Mouse (Mus musculus) liver, postnatal 0 days (tissue): ENCODE measurements at regions not wholly inside any gene's neighbourhood (a gene's known extent, or its start where the extent isn't known, plus 50 kb on each side); places are given as distances from the start of the nearest gene placed in this dataset.

ENCODE experiments used
- ATAC-seq: fragments of 200-750 bp; cut with Nextera tagmentation; 2 replicates; pipeline ENCODE4 v1.8.0; 2017; ENCODE audit warnings: mild to moderate bottlenecking, moderate library complexity
- DNase-seq: peaks from one replicate; pipeline ENCODE4 v3.0.0-alpha.2; 2016
- H3K27ac ChIP-seq: fragments of 300-500 bp; sonication (generic); 2 replicates; pipeline ENCODE4 v1.5.1; 2014; ENCODE audit warnings: antibody characterized with exemption, moderate library complexity, mild to moderate bottlenecking, low read depth
- H3K27me3 ChIP-seq: fragments of 300-500 bp; sonication (generic); 2 replicates; pipeline ENCODE4 v1.6.1; 2014; ENCODE audit warnings: low read length, control low read depth, mixed read lengths; ENCODE audit not compliant: insufficient read depth
- H3K36me3 ChIP-seq: fragments of 300-500 bp; sonication (generic); replicated peaks from 2 replicates; pipeline ENCODE4 v1.6.1; 2014; ENCODE audit warnings: mild to moderate bottlenecking, control low read depth, low read length, moderate library complexity, mixed read lengths; ENCODE audit not compliant: insufficient read depth
- H3K4me1 ChIP-seq: fragments of 300-500 bp; sonication (generic); 2 replicates; pipeline ENCODE4 v1.6.1; 2014; ENCODE audit warnings: antibody characterized with exemption, mild to moderate bottlenecking, control low read depth; ENCODE audit not compliant: insufficient read depth
- H3K4me2 ChIP-seq: fragments of 300-500 bp; sonication (generic); 2 replicates; pipeline ENCODE4 v1.6.1; 2014; ENCODE audit warnings: low read depth, mild to moderate bottlenecking, low read length, moderate library complexity, mixed read lengths
- H3K4me3 ChIP-seq: fragments of 300-500 bp; sonication (generic); 2 replicates; pipeline ENCODE4 v1.5.1; 2014; ENCODE audit warnings: low read depth, low read length
- H3K9ac ChIP-seq: fragments of 300-500 bp; sonication (generic); replicated peaks from 2 replicates; pipeline ENCODE4 v1.6.1; 2014; ENCODE audit warnings: mild to moderate bottlenecking, moderate library complexity
- H3K9me3 ChIP-seq: fragments of 300-500 bp; sonication (generic); 2 replicates; pipeline ENCODE4 v1.6.1; 2016; ENCODE audit warnings: mild to moderate bottlenecking, control low read depth, low read length, mixed read lengths
- CTCF ChIP-seq: sonication (generic); IDR thresholded peaks from 2 replicates; pipeline ENCODE4 v1.5.1; 2016; ENCODE audit warnings: antibody characterized with exemption, low read depth
- EP300 ChIP-seq: IDR thresholded peaks from 2 replicates; pipeline ENCODE4 v1.6.1; 2016; ENCODE audit warnings: antibody characterized with exemption, low read depth, mild to moderate bottlenecking
- WGBS: fragments of 180-500 bp; shearing (Covaris S2); extraction: QIAGEN DNeasy Blood & Tissue Kit; methylation state at CpG from one replicate; pipeline ENCODE4 v1.1.7; 2014; ENCODE audit not compliant: insufficient replicate concordance; 5-methylcytosine and 5-hydroxymethylcytosine counted together

GRCm38 (mm10) chr9:47242051-47242450 lies 243.5 kb downstream of the Gm4791 start:
- H3K36me3 ChIP-seq = no peaks in the 10 kb centered on the region
- H3K9ac ChIP-seq = no peak overlapping the region
- H3K27me3 ChIP-seq = no peaks in the 10 kb centered on the region
- TF ChIP-seq CTCF (no peak), EP300 (no peak)
- ATAC-seq = no peak
- no peak overlapping the region for H3K4me2 ChIP-seq
- no peak for DNase-seq
- H3K9me3 ChIP-seq = no peaks in the 10 kb centered on the region
- no peak overlapping the region for H3K4me3 ChIP-seq
- H3K4me1 ChIP-seq = no peaks in the 10 kb centered on the region
- WGBS = 80% methylated on average over 6 of the region's 6 CpGs
- H3K27ac ChIP-seq = no peak overlapping the region

GRCm38 (mm10) chr9:47242526-47242925 lies 244.0 kb downstream of the Gm4791 start:
- WGBS = 69% methylated on average over 8 of the region's 8 CpGs
- no peak overlapping the region for H3K9ac ChIP-seq
- H3K9me3 ChIP-seq = no peaks in the 10 kb centered on the region
- TF ChIP-seq EP300 = no peak
- no peak for TF ChIP-seq CTCF
- no peaks in the 10 kb centered on the region for H3K27me3 ChIP-seq
- no peak for ATAC-seq
- no peaks in the 10 kb centered on the region for H3K4me1 ChIP-seq
- H3K4me3 ChIP-seq = no peak overlapping the region
- H3K4me2 ChIP-seq = no peak overlapping the region
- H3K27ac ChIP-seq = no peak overlapping the region
- no peak for DNase-seq
- H3K36me3 ChIP-seq = no peaks in the 10 kb centered on the region

GRCm38 (mm10) chr9:47249029-47249428 lies 250.5 kb downstream of the Gm4791 start:
- no peak for DNase-seq
- TF ChIP-seq CTCF = no peak
- TF ChIP-seq EP300 = no peak

GRCm38 (mm10) chr9:47251160-47251559 lies 252.6 kb downstream of the Gm4791 start:
- H3K4me3 ChIP-seq = no peak overlapping the region
- no peak for DNase-seq
- no peak for TF ChIP-seq EP300
- peak; percentile 22; the same call in 1 of the 2 replicates for TF ChIP-seq CTCF
- H3K27me3 ChIP-seq = no peaks in the 10 kb centered on the region
- H3K9ac ChIP-seq = no peak overlapping the region
- no peaks in the 10 kb centered on the region for H3K4me1 ChIP-seq
- H3K4me2 ChIP-seq = no peak overlapping the region
- no peaks in the 10 kb centered on the region for H3K36me3 ChIP-seq
- 94% methylated on average over 2 of the region's 2 CpGs for WGBS
- 0 out of 2 replicates have a peak, but pooled peaks cover 3% of the 10 kb centered on the region for H3K9me3 ChIP-seq
- ATAC-seq = no peak
- H3K27ac ChIP-seq = no peak overlapping the region

More at GRCm38 (mm10) chr9:47249029-47249428, 250.5 kb downstream of the Gm4791 start:
- Histone ChIP-seq H3K27me3 (no peaks in the 10 kb centered on the region), H3K4me2 (no peak overlapping the region), H3K27ac (no peak overlapping the region), H3K36me3 (no peaks in the 10 kb centered on the region), H3K4me3 (no peak overlapping the region), H3K9ac (no peak overlapping the region), H3K4me1 (no peaks in the 10 kb centered on the region), H3K9me3 (0 out of 2 replicates have a peak, but pooled peaks cover 3% of the 10 kb centered on the region)
- no peak for ATAC-seq
- WGBS = 77% methylated on average over 3 of the region's 3 CpGs

- TF ChIP-seq EP300 = peak; percentile 70
- no peak for TF ChIP-seq CTCF
- Histone ChIP-seq H3K27me3 (no peaks in the 10 kb centered on the region), H3K4me1 (no peaks in the 10 kb centered on the region), H3K36me3 (no peaks in the 10 kb centered on the region), H3K27ac (peak overlapping the region; percentile 82), H3K9ac (no peak overlapping the region), H3K4me3 (no peak overlapping the region), H3K4me2 (no peak overlapping the region), H3K9me3 (0 out of 2 replicates have a peak, but pooled peaks cover 3% of the 10 kb centered on the region)
- 48% methylated on average over 13 of the region's 13 CpGs for WGBS
- ATAC-seq (peak; percentile 93), DNase-seq (peak; percentile 40)
Measured at GRCm38 (mm10) chr9:47253836-47254657, 255.5 kb downstream of the Gm4791 start.

- no peak overlapping the region for H3K9ac ChIP-seq
- no peaks in the 10 kb centered on the region for H3K27me3 ChIP-seq
- no peaks in the 10 kb centered on the region for H3K36me3 ChIP-seq
- H3K9me3 ChIP-seq = no peaks in the 10 kb centered on the region
- H3K4me2 ChIP-seq = no peak overlapping the region
- no peaks in the 10 kb centered on the region for H3K4me1 ChIP-seq
- DNase-seq (peak; percentile 71), ATAC-seq (peak; percentile 71)
- TF ChIP-seq EP300 (no peak), CTCF (no peak)
- H3K27ac ChIP-seq = no peak overlapping the region
- WGBS = 50% methylated on average over 9 of the region's 9 CpGs
- H3K4me3 ChIP-seq = no peak overlapping the region
Measured at GRCm38 (mm10) chr9:47265946-47266490, 264.0 kb upstream of the Cadm1 start.
